Mouse (Mus musculus): Measurements from ENCODE around the gene Fam131b. TPM values are rescaled to one million over a fixed set of nuclear protein-coding genes. Genes with fewer than 3 reads are reported as not detected.

The Fam131b gene
- polyA plus RNA-seq, 1 experiment: 11.9 TPM

GRCm38 (mm10) chr6:42270817-42271216 is 53.6 kb downstream of the Fam131b start:
- H3K4me1 ChIP-seq (ENCODE audit: control insufficient read depth, insufficient read depth, low read length): peaks cover 2% of the 10 kb centered on the region; the same call in 1 of the 2 replicates
- TF ChIP-seq CTCF (IDR thresholded peaks at IDR 0.05; ENCODE audit: control insufficient read depth, insufficient read depth, insufficient replicate concordance, low read depth, low read length): no peak
- no peak for TF ChIP-seq POLR2A (IDR thresholded peaks at IDR 0.05; ENCODE audit: control insufficient read depth, low read depth, low read length)

GRCm38 (mm10) chr6:42265391-42266330 is 58.8 kb downstream of the Fam131b start:
- Histone ChIP-seq H3K4me1 (ENCODE audit: control insufficient read depth, insufficient read depth, low read length) (peaks cover 15% of the 10 kb centered on the region), H3K4me3 (ENCODE audit: control insufficient read depth, low read depth, low read length) (peak overlapping the region; percentile 88), H3K27me3 (ENCODE audit: control insufficient read depth, insufficient read depth, low read length) (no peaks in the 10 kb centered on the region), H3K36me3 (ENCODE audit: control insufficient read depth, insufficient read depth, low read length) (peaks cover 2% of the 10 kb centered on the region; the same call in 1 of the 2 replicates), H3K27ac (ENCODE audit: control insufficient read depth, insufficient read depth, low read depth, low read length) (peak overlapping the region; percentile 57; the same call in 1 of the 2 replicates)
- TF ChIP-seq POLR2A (IDR thresholded peaks at IDR 0.05; ENCODE audit: control insufficient read depth, low read depth, low read length) (no peak), CTCF (IDR thresholded peaks at IDR 0.05; ENCODE audit: control insufficient read depth, insufficient read depth, insufficient replicate concordance, low read depth, low read length) (no peak)

More at GRCm38 (mm10) chr6:42270817-42271216, 53.6 kb downstream of the Fam131b start:
- Histone ChIP-seq H3K4me3 (ENCODE audit: control insufficient read depth, low read depth, low read length) (no peak overlapping the region), H3K27me3 (ENCODE audit: control insufficient read depth, insufficient read depth, low read length) (no peaks in the 10 kb centered on the region), H3K27ac (ENCODE audit: control insufficient read depth, insufficient read depth, low read depth, low read length) (no peak overlapping the region), H3K36me3 (ENCODE audit: control insufficient read depth, insufficient read depth, low read length) (peaks cover 3% of the 10 kb centered on the region)

Other genes starting within 250 kb of the Fam131b start
- gene Tas2r139, start 183.7 kb downstream of the Fam131b start, polyA plus RNA-seq (2012; rRNA removed): not detected in 2 replicates
- gene Tas2r144, start 109.3 kb downstream of the Fam131b start, polyA plus RNA-seq (2012; rRNA removed): not detected in 2 replicates
- gene Gstk1, start 78.7 kb downstream of the Fam131b start, polyA plus RNA-seq (2012; rRNA removed): 6.3 and 6.5 TPM in 2 replicates
- gene Tmem139, start 62.7 kb downstream of the Fam131b start, polyA plus RNA-seq (2012; rRNA removed): 0.12 TPM in 1 of 2 replicates, not detected in the other
- gene Casp2, start 59.7 kb downstream of the Fam131b start, polyA plus RNA-seq (2012; rRNA removed): 7.4 and 10.4 TPM in 2 replicates
- 0.84 and 0.89 TPM in 2 replicates for gene Clcn1, start 38.0 kb downstream of the Fam131b start, polyA plus RNA-seq (2012; rRNA removed)
- gene Zyx, start 25.0 kb upstream of the Fam131b start, polyA plus RNA-seq (2012; rRNA removed): 35.2 and 40.1 TPM in 2 replicates
- gene Epha1, start 48.6 kb upstream of the Fam131b start, polyA plus RNA-seq (2012; rRNA removed): 0.30 and 0.76 TPM in 2 replicates
- not detected in 2 replicates for gene Tas2r143, start 75.6 kb upstream of the Fam131b start, polyA plus RNA-seq (2012; rRNA removed)
- gene Tas2r135, start 80.8 kb upstream of the Fam131b start, polyA plus RNA-seq (2012; rRNA removed): not detected in 2 replicates
- not detected in 2 replicates for gene Tas2r126, start 109.9 kb upstream of the Fam131b start, polyA plus RNA-seq (2012; rRNA removed)
- gene Olfr458, start 140.6 kb upstream of the Fam131b start, polyA plus RNA-seq (2012; rRNA removed): 0.16 TPM in 1 of 2 replicates, not detected in the other
- not detected in 2 replicates for gene Olfr457, start 151.7 kb upstream of the Fam131b start, polyA plus RNA-seq (2012; rRNA removed)
- 0.20 and 0.42 TPM in 2 replicates for gene Olfr456, start 162.6 kb upstream of the Fam131b start, polyA plus RNA-seq (2012; rRNA removed)
- 0.02 and 0.15 TPM in 2 replicates for gene Olfr455, start 222.9 kb upstream of the Fam131b start, polyA plus RNA-seq (2012; rRNA removed)

Data from testis, adult 2 months (tissue).